Mouse (Mus musculus) megakaryocyte, embryonic 14.5 days (primary cell): ENCODE data around the gene Tacr2.

ENCODE experiments used
- FLI1 ChIP-seq: IDR thresholded peaks from 2 replicates; pipeline ENCODE4 v1.6.1; 2012; ENCODE audit warnings: low read length, inconsistent platforms, mixed read lengths
- GATA1 ChIP-seq: IDR thresholded peaks from 3 replicates; pipeline ENCODE4 v1.6.1; 2012; ENCODE audit warnings: mixed read lengths, low read length, inconsistent platforms, borderline replicate concordance

DNA sequence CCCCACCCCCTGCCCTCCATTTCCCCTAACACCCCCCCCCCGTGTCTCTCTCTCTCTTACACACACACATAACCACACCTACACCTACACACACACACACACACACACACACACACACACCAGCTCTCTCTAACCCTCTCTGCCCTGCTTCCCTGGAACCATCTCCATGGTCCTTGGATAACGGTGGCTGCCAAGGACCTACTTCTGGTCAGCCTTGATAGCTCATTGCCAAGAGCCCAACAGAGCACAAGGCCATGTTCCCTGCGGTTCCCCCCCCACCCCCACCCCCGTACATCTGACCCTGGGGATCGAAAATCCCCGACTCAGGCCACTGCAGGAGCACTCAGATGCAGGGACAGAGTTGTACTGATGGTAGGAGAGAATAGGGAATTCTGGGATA is 40.9 kb upstream of the Tacr2 start:
- TF ChIP-seq GATA1 (no peak), FLI1 (no peak)
